Mouse (Mus musculus) E14TG2a.4 (cell line): ENCODE results near the gene Arf1.
"Not testable (repeated sequence)": the region's sequence is repeated elsewhere in the genome, so short reads cannot be mapped to it uniquely, and the experiment has no call there.

Experiments
- H3K27me3 ChIP-seq: 2 replicates; pipeline ENCODE4 v1.6.1; 2014; ENCODE audit warnings: low read length, control low read depth; ENCODE audit not compliant: insufficient read depth
- H3K36me3 ChIP-seq: 2 replicates; pipeline ENCODE4 v1.6.1; 2014; ENCODE audit warnings: low read length, control low read depth; ENCODE audit not compliant: insufficient read depth
- H3K4me1 ChIP-seq: replicated peaks from 2 replicates; pipeline ENCODE4 v1.6.1; 2014; ENCODE audit warnings: low read depth, low read length, control low read depth
- H3K4me3 ChIP-seq: replicated peaks from 2 replicates; pipeline ENCODE4 v1.5.1; 2014; ENCODE audit warnings: mild to moderate bottlenecking, low read length
- H3K9me3 ChIP-seq: 2 replicates; pipeline ENCODE4 v1.6.1; 2014; ENCODE audit warnings: low read length, control low read depth
- CTCF ChIP-seq: conservative IDR thresholded peaks from 2 replicates; pipeline ENCODE4 v1.5.1; 2014; ENCODE audit warnings: low read length
- NANOG ChIP-seq: IDR thresholded peaks from 2 replicates; pipeline ENCODE4 v1.6.1; 2014; ENCODE audit warnings: borderline replicate concordance, low read length, mixed read lengths
- POU5F1 ChIP-seq: IDR thresholded peaks from 2 replicates; pipeline ENCODE4 v1.6.1; 2014; ENCODE audit warnings: low read length, borderline replicate concordance

The Arf1 gene

GRCm38 (mm10) chr11:59222306-59222705 is 5.8 kb downstream of the Arf1 start:
- H3K27me3 ChIP-seq: no peaks in the 10 kb centered on the region
- TF ChIP-seq CTCF (no peak), NANOG (no peak), POU5F1 (no peak)
- H3K4me3 ChIP-seq: no peak overlapping the region
- peaks cover 97% of the 10 kb centered on the region for H3K4me1 ChIP-seq
- no peaks in the 10 kb centered on the region for H3K9me3 ChIP-seq
- peaks cover 88% of the 10 kb centered on the region for H3K36me3 ChIP-seq

- Histone ChIP-seq H3K27me3 (no peaks in the 10 kb centered on the region), H3K36me3 (peaks cover 84% of the 10 kb centered on the region), H3K4me3 (no peak overlapping the region; the same call in 1 of the 2 replicates), H3K9me3 (no peaks in the 10 kb centered on the region), H3K4me1 (peaks cover 97% of the 10 kb centered on the region)
- TF ChIP-seq CTCF: no peak
- TF ChIP-seq NANOG: no peak
- no peak for TF ChIP-seq POU5F1
These were observed 6.5 kb downstream of the Arf1 start for GRCm38 (mm10) chr11:59221604-59222003.

GRCm38 (mm10) chr11:59219064-59219463 is 9.0 kb downstream of the Arf1 start:
- Histone ChIP-seq H3K9me3 (no peaks in the 10 kb centered on the region), H3K4me1 (peaks cover 97% of the 10 kb centered on the region), H3K36me3 (peaks cover 86% of the 10 kb centered on the region), H3K27me3 (no peaks in the 10 kb centered on the region), H3K4me3 (peak overlapping the region; percentile 53)
- TF ChIP-seq CTCF (peak; percentile 96), NANOG (no peak), POU5F1 (no peak)

GRCm38 (mm10) chr11:59218389-59218998 is 9.6 kb downstream of the Arf1 start:
- H3K9me3 ChIP-seq: no peaks in the 10 kb centered on the region
- peak overlapping the region; percentile 53 for H3K4me3 ChIP-seq
- H3K27me3 ChIP-seq: no peaks in the 10 kb centered on the region
- TF ChIP-seq POU5F1 (no peak), CTCF (no peak), NANOG (no peak)
- peaks cover 86% of the 10 kb centered on the region for H3K36me3 ChIP-seq
- peaks cover 97% of the 10 kb centered on the region for H3K4me1 ChIP-seq

- peaks cover 87% of the 10 kb centered on the region for H3K36me3 ChIP-seq
- H3K4me1 ChIP-seq: peaks cover 94% of the 10 kb centered on the region
- H3K4me3 ChIP-seq: no peak overlapping the region
- no peaks in the 10 kb centered on the region for H3K27me3 ChIP-seq
- no peaks in the 10 kb centered on the region for H3K9me3 ChIP-seq
- TF ChIP-seq NANOG: no peak
- no peak for TF ChIP-seq POU5F1
- TF ChIP-seq CTCF: no peak
These were observed 11.1 kb downstream of the Arf1 start for GRCm38 (mm10) chr11:59216955-59217354.

- TF ChIP-seq CTCF (no peak), NANOG (no peak), POU5F1 (no peak)
- Histone ChIP-seq H3K36me3 (peaks cover 83% of the 10 kb centered on the region), H3K4me3 (no peak overlapping the region), H3K27me3 (no peaks in the 10 kb centered on the region), H3K9me3 (no peaks in the 10 kb centered on the region), H3K4me1 (peaks cover 78% of the 10 kb centered on the region)
These were observed 15.1 kb downstream of the Arf1 start for GRCm38 (mm10) chr11:59212892-59213494.

GRCm38 (mm10) chr11:59212320-59212719 is 15.8 kb downstream of the Arf1 start:
- peaks cover 77% of the 10 kb centered on the region for H3K4me1 ChIP-seq
- peaks cover 78% of the 10 kb centered on the region for H3K36me3 ChIP-seq
- H3K4me3 ChIP-seq, H3K9me3 ChIP-seq, H3K27me3 ChIP-seq: not testable (repeated sequence)

- Histone ChIP-seq H3K36me3 (peaks cover 84% of the 10 kb centered on the region), H3K4me1 (peaks cover 69% of the 10 kb centered on the region)
- not testable (repeated sequence) for H3K9me3 ChIP-seq, H3K4me3 ChIP-seq, H3K27me3 ChIP-seq
These were observed 16.5 kb downstream of the Arf1 start for GRCm38 (mm10) chr11:59211561-59211960.

- TF ChIP-seq CTCF (no peak), POU5F1 (no peak), NANOG (no peak)
- Histone ChIP-seq H3K9me3 (no peaks in the 10 kb centered on the region), H3K27me3 (no peaks in the 10 kb centered on the region), H3K4me3 (peak overlapping the region; percentile 94; the same call in 1 of the 2 replicates), H3K36me3 (peaks cover 84% of the 10 kb centered on the region), H3K4me1 (peaks cover 55% of the 10 kb centered on the region)
These were observed 18.1 kb downstream of the Arf1 start for GRCm38 (mm10) chr11:59210020-59210419.
